Mouse (Mus musculus) liver, embryonic 14.5 days (tissue): ENCODE results near the gene Dock8.

Source experiments
- CTCF ChIP-seq: IDR thresholded peaks from 2 replicates; pipeline ENCODE4 v1.5.1; 2016; ENCODE audit warnings: antibody characterized with exemption, low read depth, control low read depth
- EP300 ChIP-seq: IDR thresholded peaks from 2 replicates; pipeline ENCODE4 v1.6.1; 2016; ENCODE audit warnings: antibody characterized with exemption, low read depth

DNA sequence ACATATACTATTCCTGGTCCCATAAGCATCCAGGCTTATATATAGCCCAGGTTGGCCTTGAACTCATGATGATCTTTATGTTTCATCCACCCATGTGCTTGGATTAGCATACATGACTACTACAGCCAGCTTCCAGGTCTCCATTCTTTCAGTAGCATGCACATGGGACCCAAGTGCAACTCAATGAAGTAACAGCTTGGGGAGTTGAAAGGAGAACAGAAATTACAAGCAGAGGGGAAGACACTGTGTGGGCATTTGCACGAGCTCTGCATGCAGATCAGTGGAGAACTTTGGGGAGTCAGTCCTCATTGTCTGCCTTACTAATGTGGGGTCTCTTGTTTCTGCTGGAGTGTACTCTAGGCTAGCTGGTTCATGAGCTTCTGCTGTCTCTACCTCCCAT is 7.4 kb downstream of the Dock8 start:
- TF ChIP-seq EP300 (no peak), CTCF (no peak)
